Mouse (Mus musculus): ENCODE measurements at regions not wholly inside any gene's neighbourhood (a gene's known extent, or its start where the extent isn't known, plus 50 kb on each side); places are given as distances from the start of the nearest gene placed in this dataset.

GRCm38 (mm10) chr3:133759611-133760010 is 214.7 kb upstream of the Tet2 start:
- ATAC-seq (ENCODE audit: insufficient number of reproducible peaks, low FRiP score, low TSS enrichment, low read depth) (no peak), DNase-seq (ENCODE audit: low spot score) (no peak)
- H3K27me3 ChIP-seq (ENCODE audit: control insufficient read depth, insufficient read depth, low read length): no peaks in the 10 kb centered on the region
- H3K9ac ChIP-seq (ENCODE audit: low read length): no peak overlapping the region
- no peak overlapping the region for H3K4me3 ChIP-seq (ENCODE audit: low read depth, low read length)
- H3K36me3 ChIP-seq (ENCODE audit: control insufficient read depth, insufficient read depth, low read length): no peaks in the 10 kb centered on the region
- H3K27ac ChIP-seq (replicated peaks; ENCODE audit: low read depth, low read length): no peak overlapping the region
- H3K4me1 ChIP-seq (ENCODE audit: control insufficient read depth, insufficient read depth, low read length): no peaks in the 10 kb centered on the region
- no peak overlapping the region for H3K4me2 ChIP-seq (ENCODE audit: low read depth, severe bottlenecking)
- H3K9me3 ChIP-seq (ENCODE audit: control insufficient read depth, low read length): no peaks in the 10 kb centered on the region
- 84% methylated on average over 2 of the region's 2 CpGs for WGBS

GRCm38 (mm10) chr3:133760221-133760620 is 215.3 kb upstream of the Tet2 start:
- no peak overlapping the region for H3K4me2 ChIP-seq (ENCODE audit: low read depth, severe bottlenecking)
- DNase-seq (ENCODE audit: low spot score) (no peak), ATAC-seq (ENCODE audit: insufficient number of reproducible peaks, low FRiP score, low TSS enrichment, low read depth) (no peak)
- H3K9me3 ChIP-seq (ENCODE audit: control insufficient read depth, low read length): no peaks in the 10 kb centered on the region
- no peak overlapping the region for H3K27ac ChIP-seq (replicated peaks; ENCODE audit: low read depth, low read length)
- H3K4me3 ChIP-seq (ENCODE audit: low read depth, low read length): no peak overlapping the region
- no peaks in the 10 kb centered on the region for H3K27me3 ChIP-seq (ENCODE audit: control insufficient read depth, insufficient read depth, low read length)
- H3K4me1 ChIP-seq (ENCODE audit: control insufficient read depth, insufficient read depth, low read length): no peaks in the 10 kb centered on the region
- WGBS: 90% methylated on average over 1 of the region's 1 CpGs
- H3K36me3 ChIP-seq (ENCODE audit: control insufficient read depth, insufficient read depth, low read length): no peaks in the 10 kb centered on the region
- H3K9ac ChIP-seq (ENCODE audit: low read length): no peak overlapping the region

DNA sequence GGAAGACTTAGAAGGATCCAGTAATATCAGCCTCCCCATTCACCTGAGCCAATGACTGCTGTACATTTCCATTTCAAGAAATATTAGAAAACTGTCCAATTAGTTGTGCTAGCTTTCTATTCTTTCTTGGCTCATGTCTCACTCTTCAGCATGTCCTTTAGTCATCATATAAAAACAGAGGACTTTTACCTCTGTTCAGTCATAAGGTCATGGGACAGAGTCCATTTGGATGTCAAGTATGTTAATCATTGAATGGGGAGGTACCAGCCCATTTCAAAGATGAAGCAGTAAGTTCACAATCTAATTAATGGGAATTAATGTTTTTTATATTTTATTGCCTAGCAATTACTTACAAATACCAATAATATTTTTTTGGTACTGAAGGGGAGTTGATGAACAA is 218.8 kb upstream of the Tet2 start:
- no peak for ATAC-seq (ENCODE audit: insufficient number of reproducible peaks, low FRiP score, low TSS enrichment, low read depth)
- no peaks in the 10 kb centered on the region for H3K9me3 ChIP-seq (ENCODE audit: control insufficient read depth, low read length)

DNA sequence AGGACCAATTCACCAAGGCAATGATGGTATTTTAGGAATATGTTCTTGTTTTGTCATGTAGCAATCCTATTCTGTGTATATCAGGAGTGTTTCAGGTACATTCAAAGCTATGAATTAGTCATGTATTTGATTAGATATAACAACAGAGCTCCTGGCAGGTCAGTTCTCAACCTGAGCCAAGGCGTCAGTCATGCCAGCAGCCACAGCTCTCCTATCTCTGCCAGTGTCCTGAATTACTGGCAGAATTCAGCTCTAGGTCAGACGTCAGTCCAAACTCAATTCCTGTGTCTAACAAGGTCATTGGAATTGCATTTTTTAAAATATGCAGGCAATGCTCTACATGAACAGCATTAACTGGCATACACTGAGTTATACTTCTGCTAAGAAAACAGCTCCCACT is 228.6 kb upstream of the Tet2 start:
- Histone ChIP-seq H3K27ac (replicated peaks; ENCODE audit: low read depth, low read length) (no peak overlapping the region), H3K4me1 (ENCODE audit: control insufficient read depth, insufficient read depth, low read length) (no peaks in the 10 kb centered on the region), H3K4me3 (ENCODE audit: low read depth, low read length) (no peak overlapping the region), H3K4me2 (ENCODE audit: low read depth, severe bottlenecking) (no peak overlapping the region), H3K27me3 (ENCODE audit: control insufficient read depth, insufficient read depth, low read length) (no peaks in the 10 kb centered on the region), H3K36me3 (ENCODE audit: control insufficient read depth, insufficient read depth, low read length) (no peaks in the 10 kb centered on the region), H3K9ac (ENCODE audit: low read length) (no peak overlapping the region), H3K9me3 (ENCODE audit: control insufficient read depth, low read length) (no peaks in the 10 kb centered on the region)
- 70% methylated on average over 2 of the region's 2 CpGs for WGBS
- DNase-seq (ENCODE audit: low spot score): no peak
- no peak for ATAC-seq (ENCODE audit: insufficient number of reproducible peaks, low FRiP score, low TSS enrichment, low read depth)

More for the DNA sequence above, 218.8 kb upstream of the Tet2 start:
- no peak overlapping the region for H3K27ac ChIP-seq (replicated peaks; ENCODE audit: low read depth, low read length)
- no peak overlapping the region for H3K4me3 ChIP-seq (ENCODE audit: low read depth, low read length)
- H3K4me1 ChIP-seq (ENCODE audit: control insufficient read depth, insufficient read depth, low read length): no peaks in the 10 kb centered on the region
- no peak overlapping the region for H3K4me2 ChIP-seq (ENCODE audit: low read depth, severe bottlenecking)
- DNase-seq (ENCODE audit: low spot score): no peak
- H3K9ac ChIP-seq (ENCODE audit: low read length): no peak overlapping the region
- H3K36me3 ChIP-seq (ENCODE audit: control insufficient read depth, insufficient read depth, low read length): no peaks in the 10 kb centered on the region
- no peaks in the 10 kb centered on the region for H3K27me3 ChIP-seq (ENCODE audit: control insufficient read depth, insufficient read depth, low read length)

DNA sequence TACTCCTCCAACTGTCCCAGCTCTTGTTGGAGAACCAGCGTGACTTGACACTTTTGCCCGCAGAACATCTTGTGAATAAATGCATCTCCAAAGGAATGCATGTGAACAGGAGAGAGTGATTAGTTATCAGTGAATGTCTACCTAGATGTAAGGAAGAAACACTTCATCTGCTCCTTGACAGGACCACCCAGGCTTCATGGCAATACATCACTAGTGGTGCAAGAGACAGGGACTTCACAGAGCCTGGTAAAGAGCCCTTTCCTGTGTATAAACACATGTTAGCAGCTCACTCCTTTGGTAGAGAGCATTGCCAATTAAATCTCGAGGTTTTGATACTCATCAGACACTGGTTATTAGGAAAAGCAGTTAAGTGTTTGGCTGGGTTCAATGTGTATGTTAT is 229.3 kb upstream of the Tet2 start:
- Histone ChIP-seq H3K27me3 (ENCODE audit: control insufficient read depth, insufficient read depth, low read length) (no peaks in the 10 kb centered on the region), H3K4me1 (ENCODE audit: control insufficient read depth, insufficient read depth, low read length) (no peaks in the 10 kb centered on the region), H3K4me3 (ENCODE audit: low read depth, low read length) (no peak overlapping the region), H3K9me3 (ENCODE audit: control insufficient read depth, low read length) (no peaks in the 10 kb centered on the region), H3K9ac (ENCODE audit: low read length) (no peak overlapping the region), H3K36me3 (ENCODE audit: control insufficient read depth, insufficient read depth, low read length) (no peaks in the 10 kb centered on the region), H3K27ac (replicated peaks; ENCODE audit: low read depth, low read length) (no peak overlapping the region), H3K4me2 (ENCODE audit: low read depth, severe bottlenecking) (no peak overlapping the region)
- DNase-seq (ENCODE audit: low spot score) (no peak), ATAC-seq (ENCODE audit: insufficient number of reproducible peaks, low FRiP score, low TSS enrichment, low read depth) (no peak)
- 51% methylated on average over 3 of the region's 3 CpGs for WGBS

DNA sequence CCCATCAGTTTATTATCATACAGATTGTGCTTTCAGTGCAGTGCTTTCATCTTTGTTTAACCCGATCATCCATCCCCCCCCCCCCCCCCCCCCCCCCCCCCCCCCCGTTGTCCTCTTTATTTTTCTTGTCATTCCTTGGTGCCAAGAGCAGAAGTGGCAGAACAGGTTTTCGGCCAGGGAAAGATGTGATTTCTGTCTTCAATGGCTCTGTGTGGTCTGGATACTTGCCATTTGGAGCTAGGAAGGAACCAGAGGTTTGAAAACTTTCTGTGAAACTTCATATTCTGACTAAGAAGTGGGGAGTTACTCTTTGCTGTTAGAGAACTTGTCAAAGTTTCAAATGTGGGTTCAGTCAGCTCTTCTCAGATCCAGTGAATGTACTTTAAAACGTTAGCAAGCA is 231.1 kb upstream of the Tet2 start:
- Histone ChIP-seq H3K9me3 (ENCODE audit: control insufficient read depth, low read length) (no peaks in the 10 kb centered on the region), H3K27me3 (ENCODE audit: control insufficient read depth, insufficient read depth, low read length) (no peaks in the 10 kb centered on the region), H3K9ac (ENCODE audit: low read length) (no peak overlapping the region), H3K36me3 (ENCODE audit: control insufficient read depth, insufficient read depth, low read length) (no peaks in the 10 kb centered on the region), H3K4me3 (ENCODE audit: low read depth, low read length) (no peak overlapping the region), H3K27ac (replicated peaks; ENCODE audit: low read depth, low read length) (no peak overlapping the region), H3K4me2 (ENCODE audit: low read depth, severe bottlenecking) (no peak overlapping the region), H3K4me1 (ENCODE audit: control insufficient read depth, insufficient read depth, low read length) (no peaks in the 10 kb centered on the region)
- ATAC-seq (ENCODE audit: insufficient number of reproducible peaks, low FRiP score, low TSS enrichment, low read depth) (no peak), DNase-seq (ENCODE audit: low spot score) (no peak)
- WGBS: 28% methylated on average over 4 of the region's 4 CpGs

DNA sequence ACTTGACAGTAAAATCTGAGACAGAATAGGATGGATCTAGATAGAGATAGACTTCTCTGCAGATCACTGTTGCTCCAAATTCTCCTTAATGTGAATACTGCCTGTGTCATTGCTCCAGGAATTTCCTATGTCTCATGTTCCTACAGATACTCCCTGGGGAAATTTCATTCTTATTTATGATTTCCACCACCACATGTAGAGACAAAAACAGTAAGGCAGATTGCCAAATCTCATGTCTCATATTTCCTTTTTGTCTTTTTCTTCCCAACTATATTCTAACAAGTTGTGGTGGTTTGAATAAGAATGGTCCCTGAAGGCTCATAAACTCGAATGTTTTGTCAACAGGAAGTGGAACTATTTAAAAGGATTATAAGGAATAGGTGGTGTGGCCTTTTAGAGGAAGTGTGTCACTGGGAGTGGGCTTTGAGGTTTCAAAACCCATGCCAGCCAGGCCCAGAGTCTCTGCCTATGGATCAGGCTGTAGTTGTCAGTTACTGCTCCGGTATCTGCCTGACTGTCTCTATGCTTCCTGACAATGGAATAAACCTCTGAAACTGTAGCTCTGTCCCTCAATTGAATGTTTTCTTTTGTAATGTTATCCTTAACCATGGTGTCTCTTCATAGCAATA is 234.3 kb upstream of the Tet2 start:
- ATAC-seq (ENCODE audit: insufficient number of reproducible peaks, low FRiP score, low TSS enrichment, low read depth) (no peak), DNase-seq (ENCODE audit: low spot score) (no peak)
- no peak overlapping the region for H3K27ac ChIP-seq (replicated peaks; ENCODE audit: low read depth, low read length)
- no peaks in the 10 kb centered on the region for H3K27me3 ChIP-seq (ENCODE audit: control insufficient read depth, insufficient read depth, low read length)
- no peak overlapping the region for H3K4me2 ChIP-seq (ENCODE audit: low read depth, severe bottlenecking)
- H3K9me3 ChIP-seq (ENCODE audit: control insufficient read depth, low read length): no peaks in the 10 kb centered on the region
- no peaks in the 10 kb centered on the region for H3K4me1 ChIP-seq (ENCODE audit: control insufficient read depth, insufficient read depth, low read length)
- 73% methylated on average over 2 of the region's 2 CpGs for WGBS
- no peak overlapping the region for H3K9ac ChIP-seq (ENCODE audit: low read length)
- H3K4me3 ChIP-seq (ENCODE audit: low read depth, low read length): no peak overlapping the region
- no peaks in the 10 kb centered on the region for H3K36me3 ChIP-seq (ENCODE audit: control insufficient read depth, insufficient read depth, low read length)

DNA sequence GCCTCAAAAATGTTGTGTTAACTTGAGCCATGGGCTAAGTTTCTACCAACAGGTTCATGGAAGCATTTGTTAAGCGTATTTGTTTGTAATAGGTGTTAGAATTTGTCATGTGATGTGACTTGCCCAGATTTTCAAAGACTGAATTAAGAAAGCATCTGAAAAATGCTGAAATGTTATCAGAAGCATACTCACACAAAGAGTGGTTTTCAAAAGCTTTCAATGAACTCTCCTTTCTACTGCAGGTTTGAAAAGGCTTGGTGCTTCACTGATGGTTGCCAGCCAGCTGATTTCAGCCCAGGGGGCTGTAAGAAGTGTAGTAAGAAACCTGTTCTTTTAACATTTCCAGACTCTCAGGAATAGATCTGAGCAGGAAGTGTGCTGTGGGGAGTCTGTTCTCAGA is 238.1 kb upstream of the Tet2 start:
- H3K27ac ChIP-seq (replicated peaks; ENCODE audit: low read depth, low read length): no peak overlapping the region
- WGBS: 87% methylated on average over 1 of the region's 1 CpGs
- H3K4me3 ChIP-seq (ENCODE audit: low read depth, low read length): no peak overlapping the region
- no peak for ATAC-seq (ENCODE audit: insufficient number of reproducible peaks, low FRiP score, low TSS enrichment, low read depth)
- H3K4me1 ChIP-seq (ENCODE audit: control insufficient read depth, insufficient read depth, low read length): no peaks in the 10 kb centered on the region
- H3K9me3 ChIP-seq (ENCODE audit: control insufficient read depth, low read length): no peaks in the 10 kb centered on the region
- DNase-seq (ENCODE audit: low spot score): no peak
- H3K27me3 ChIP-seq (ENCODE audit: control insufficient read depth, insufficient read depth, low read length): no peaks in the 10 kb centered on the region
- H3K4me2 ChIP-seq (ENCODE audit: low read depth, severe bottlenecking): no peak overlapping the region
- H3K36me3 ChIP-seq (ENCODE audit: control insufficient read depth, insufficient read depth, low read length): no peaks in the 10 kb centered on the region
- no peak overlapping the region for H3K9ac ChIP-seq (ENCODE audit: low read length)

GRCm38 (mm10) chr3:133791361-133791760 is 246.4 kb upstream of the Tet2 start:
- 88% methylated on average over 2 of the region's 2 CpGs for WGBS
- H3K27ac ChIP-seq (replicated peaks; ENCODE audit: low read depth, low read length): no peak overlapping the region
- H3K36me3 ChIP-seq (ENCODE audit: control insufficient read depth, insufficient read depth, low read length): no peaks in the 10 kb centered on the region
- H3K4me1 ChIP-seq (ENCODE audit: control insufficient read depth, insufficient read depth, low read length): no peaks in the 10 kb centered on the region
- no peaks in the 10 kb centered on the region for H3K9me3 ChIP-seq (ENCODE audit: control insufficient read depth, low read length)
- ATAC-seq (ENCODE audit: insufficient number of reproducible peaks, low FRiP score, low TSS enrichment, low read depth) (no peak), DNase-seq (ENCODE audit: low spot score) (no peak)
- no peak overlapping the region for H3K4me3 ChIP-seq (ENCODE audit: low read depth, low read length)
- H3K27me3 ChIP-seq (ENCODE audit: control insufficient read depth, insufficient read depth, low read length): no peaks in the 10 kb centered on the region
- H3K9ac ChIP-seq (ENCODE audit: low read length): no peak overlapping the region
- H3K4me2 ChIP-seq (ENCODE audit: low read depth, severe bottlenecking): no peak overlapping the region

All from limb, embryonic 11.5 days (tissue).